Mouse (Mus musculus) stomach, postnatal 0 days (tissue): ENCODE data around the gene Nktr.

ENCODE experiments used
- CTCF ChIP-seq: IDR thresholded peaks from 2 replicates; pipeline ENCODE4 v1.5.1; 2016; ENCODE audit warnings: antibody characterized with exemption, low read depth, mild to moderate bottlenecking, moderate library complexity
- EP300 ChIP-seq: optimal IDR thresholded peaks from 2 replicates; pipeline ENCODE3; 2016; ENCODE audit warnings: antibody characterized with exemption

GRCm38 (mm10) chr9:121694736-121695135 is 24.2 kb upstream of the Nktr start:
- TF ChIP-seq CTCF, result no peak
- TF ChIP-seq EP300, result no peak
